Mouse (Mus musculus): Measurements from ENCODE around the gene Exoc3l2.

Gene Exoc3l2

DNA sequence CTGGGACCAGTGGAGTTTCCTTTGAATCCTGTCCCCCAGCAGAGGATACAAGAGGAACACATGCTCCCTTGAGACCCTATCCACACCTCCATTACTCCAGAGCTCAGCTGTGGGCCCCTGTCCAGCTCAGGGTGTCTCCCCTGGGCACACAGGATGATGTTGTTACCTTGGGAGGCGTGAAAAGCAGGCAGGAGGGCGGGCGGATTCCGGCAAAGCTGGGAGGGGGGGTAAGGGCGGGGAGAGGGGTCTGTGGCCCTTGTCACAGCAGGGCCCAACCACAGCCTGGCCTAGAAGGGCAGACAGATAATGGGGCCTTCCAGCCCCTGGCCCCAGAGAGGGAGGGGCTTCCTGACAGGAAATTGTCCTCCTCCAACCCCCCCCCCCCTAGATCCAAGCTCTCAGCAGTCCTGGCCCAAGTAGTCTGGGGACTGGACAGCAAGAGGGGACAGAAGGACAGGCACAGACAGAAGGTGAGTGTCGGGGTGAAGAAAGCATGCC is at the start of gene Exoc3l2:
TSS of gene Exoc3l2 (plus strand) at position 448 of the 498 bp plus-strand sequence.
- DNase-seq = peak; percentile 57

GRCm38 (mm10) chr7:19413525-19413924 is 49.6 kb upstream of the Exoc3l2 start:
- DNase-seq = no peak

GRCm38 (mm10) chr7:19416590-19416989 is 46.5 kb upstream of the Exoc3l2 start:
- DNase-seq = no peak

DNA sequence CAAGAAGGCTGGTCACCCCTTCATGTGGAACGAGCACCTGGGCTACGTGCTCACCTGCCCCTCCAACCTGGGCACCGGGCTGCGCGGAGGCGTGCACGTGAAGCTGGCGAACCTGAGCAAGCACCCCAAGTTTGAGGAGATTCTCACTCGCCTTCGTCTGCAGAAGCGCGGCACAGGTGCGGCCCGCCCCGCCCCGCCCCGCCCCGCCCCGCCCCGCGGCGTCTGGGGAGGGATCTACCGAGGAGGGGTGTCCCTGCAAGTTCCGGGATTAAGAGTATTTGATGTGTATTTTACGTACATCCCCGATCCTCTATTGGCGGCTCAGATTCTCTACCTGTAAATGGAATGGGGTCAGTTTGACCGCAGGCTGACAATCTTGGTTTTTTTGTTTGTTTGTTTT is 43.0 kb upstream of the Exoc3l2 start:
- no peak for DNase-seq

GRCm38 (mm10) chr7:19420821-19421636 is 42.1 kb upstream of the Exoc3l2 start:
- DNase-seq = peak; percentile 93

DNA sequence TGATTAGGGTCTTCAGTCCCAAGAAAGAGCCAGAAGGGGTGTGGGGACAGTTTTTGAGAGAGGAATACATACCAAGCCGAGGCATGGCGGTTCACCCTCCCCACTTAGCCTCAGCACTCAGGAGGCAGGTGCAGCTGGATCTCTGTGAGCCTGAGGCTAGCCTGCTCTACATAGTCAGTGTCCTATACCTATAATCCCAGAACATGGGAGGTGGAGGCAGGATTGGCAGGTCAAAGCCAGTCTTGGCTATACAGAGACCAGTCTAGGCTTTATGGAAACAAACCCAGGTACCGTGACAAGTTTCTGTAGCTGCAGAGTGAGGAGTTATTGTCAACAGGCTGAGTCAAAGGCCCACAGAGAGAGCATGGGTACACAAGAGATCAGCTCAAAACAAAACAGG is 40.0 kb upstream of the Exoc3l2 start:
- no peak for DNase-seq

GRCm38 (mm10) chr7:19424051-19424450 is 39.1 kb upstream of the Exoc3l2 start:
- no peak for DNase-seq

GRCm38 (mm10) chr7:19426349-19426748 is 36.8 kb upstream of the Exoc3l2 start:
- DNase-seq = no peak

- DNase-seq = no peak
Observed at GRCm38 (mm10) chr7:19426888-19427287, 36.2 kb upstream of the Exoc3l2 start.

- no peak for DNase-seq
Observed at GRCm38 (mm10) chr7:19427999-19428650, 35.0 kb upstream of the Exoc3l2 start.

- no peak for DNase-seq
Observed at GRCm38 (mm10) chr7:19429726-19430125, 33.4 kb upstream of the Exoc3l2 start.

GRCm38 (mm10) chr7:19430402-19430801 is 32.7 kb upstream of the Exoc3l2 start:
- no peak for DNase-seq

DNA sequence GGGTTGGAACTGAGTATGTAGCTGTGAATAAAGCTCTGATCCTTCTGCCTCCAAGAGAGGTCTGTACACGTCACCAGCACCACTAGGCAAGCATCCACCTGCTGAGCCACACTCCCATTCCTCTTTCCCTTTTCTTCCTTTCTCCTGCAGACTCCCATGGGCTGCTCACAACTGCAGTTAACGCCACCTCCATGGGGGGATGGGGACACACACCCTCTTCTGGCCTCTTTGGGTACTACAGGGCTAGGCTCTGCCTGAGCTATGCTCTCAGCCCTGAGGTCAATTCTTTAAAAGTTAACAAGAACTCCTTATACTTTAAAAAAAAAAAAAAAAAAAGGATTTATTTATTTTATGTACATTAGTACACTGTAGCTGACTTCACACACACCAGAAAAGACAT is 30.7 kb upstream of the Exoc3l2 start:
- no peak for DNase-seq

DNA sequence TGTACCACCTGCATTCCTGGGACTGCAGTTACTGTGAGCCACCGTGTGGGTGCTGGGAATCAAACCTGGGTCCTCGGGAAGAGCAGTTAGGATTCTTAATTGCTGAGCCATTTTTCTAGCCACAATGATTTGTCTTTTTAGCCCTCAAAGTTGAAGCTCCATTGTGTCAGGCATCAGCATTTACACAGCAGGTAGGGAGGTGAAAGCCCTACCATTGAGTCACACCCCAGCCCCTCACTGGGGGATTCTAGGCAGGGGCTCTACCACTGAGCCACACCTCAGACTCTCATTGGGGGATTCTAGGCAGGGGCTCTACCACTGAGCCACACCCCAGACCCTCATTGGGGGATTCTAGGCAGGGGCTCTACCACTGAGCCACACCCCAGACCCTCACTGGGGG is 26.9 kb upstream of the Exoc3l2 start:
- no peak for DNase-seq

- no peak for DNase-seq
Observed at GRCm38 (mm10) chr7:19437048-19437447, 26.1 kb upstream of the Exoc3l2 start.

DNA sequence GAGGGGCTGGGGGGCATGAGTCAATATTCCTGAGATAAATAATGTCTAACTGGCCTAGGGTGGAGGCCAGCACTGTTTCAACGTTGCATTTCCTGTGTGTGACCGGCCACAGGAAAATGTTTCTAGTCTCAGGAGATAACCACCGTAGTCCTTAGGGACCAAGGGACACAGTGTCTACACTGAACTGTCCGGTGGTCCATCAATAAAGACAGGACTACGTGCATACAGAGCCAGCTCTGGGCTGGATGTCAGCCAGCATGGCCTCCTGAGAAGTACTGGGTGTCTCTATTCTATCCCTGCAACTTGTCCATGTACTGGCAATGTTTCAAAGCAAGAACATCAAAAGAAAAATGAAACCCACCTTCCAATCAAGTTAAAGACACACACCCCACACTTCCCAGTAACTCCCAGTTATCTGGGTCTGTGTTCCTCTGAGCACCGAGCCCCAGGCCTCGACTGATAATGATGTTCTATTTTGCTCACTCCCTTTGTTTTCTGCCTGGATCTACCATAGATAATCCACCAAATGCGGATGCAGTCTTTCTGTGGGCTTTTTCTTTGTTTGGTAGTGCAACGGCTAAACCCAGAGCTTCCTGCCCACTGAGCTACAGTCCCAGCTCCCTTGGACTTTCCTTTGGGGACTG is 21.6 kb upstream of the Exoc3l2 start:
- no peak for DNase-seq

DNA sequence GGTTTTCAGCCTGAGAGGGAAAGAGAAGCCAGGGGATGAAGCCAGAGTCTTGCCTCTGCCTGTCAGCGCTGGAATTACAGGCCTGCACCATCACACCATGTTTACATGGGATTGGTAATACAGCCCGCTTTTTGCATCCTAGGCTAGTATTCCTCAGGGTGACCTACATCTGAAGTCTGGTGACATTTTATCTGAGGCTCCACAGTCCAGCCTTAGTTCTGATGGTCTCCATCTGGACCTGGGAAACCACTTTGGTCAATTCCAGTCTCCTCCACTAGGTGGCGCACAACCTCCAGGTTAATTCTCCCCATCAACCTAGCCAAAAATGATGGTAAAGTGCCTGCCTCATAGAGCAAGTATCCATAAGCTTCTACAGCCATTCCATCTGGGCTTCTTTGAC is 19.8 kb upstream of the Exoc3l2 start:
- DNase-seq = peak; percentile 93

GRCm38 (mm10) chr7:19444801-19445200 is 18.3 kb upstream of the Exoc3l2 start:
- no peak for DNase-seq

GRCm38 (mm10) chr7:19447689-19448088 is 15.4 kb upstream of the Exoc3l2 start:
- no peak for DNase-seq

GRCm38 (mm10) chr7:19449165-19449564 is 14.0 kb upstream of the Exoc3l2 start:
- DNase-seq = no peak

DNA sequence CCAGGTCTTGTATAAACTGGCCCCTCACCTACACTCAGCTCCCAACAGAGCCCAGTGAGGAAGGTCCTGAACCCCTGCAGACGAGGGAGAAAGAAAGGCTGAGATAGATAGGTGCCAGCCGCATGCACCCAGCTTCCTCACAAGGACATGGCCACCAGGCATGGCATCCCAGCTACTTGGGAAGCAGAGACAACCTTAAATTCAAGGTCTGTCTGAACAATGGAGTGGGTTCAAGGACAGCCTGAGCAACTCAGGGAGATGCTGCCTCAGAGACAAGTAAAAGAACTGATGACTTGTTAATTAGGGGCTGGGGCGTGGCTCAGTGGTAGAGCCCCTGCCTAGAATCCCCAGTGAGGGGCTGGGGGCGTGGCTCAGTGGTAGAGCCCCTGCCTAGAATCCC is 7.9 kb upstream of the Exoc3l2 start:
- no peak for DNase-seq

DNA sequence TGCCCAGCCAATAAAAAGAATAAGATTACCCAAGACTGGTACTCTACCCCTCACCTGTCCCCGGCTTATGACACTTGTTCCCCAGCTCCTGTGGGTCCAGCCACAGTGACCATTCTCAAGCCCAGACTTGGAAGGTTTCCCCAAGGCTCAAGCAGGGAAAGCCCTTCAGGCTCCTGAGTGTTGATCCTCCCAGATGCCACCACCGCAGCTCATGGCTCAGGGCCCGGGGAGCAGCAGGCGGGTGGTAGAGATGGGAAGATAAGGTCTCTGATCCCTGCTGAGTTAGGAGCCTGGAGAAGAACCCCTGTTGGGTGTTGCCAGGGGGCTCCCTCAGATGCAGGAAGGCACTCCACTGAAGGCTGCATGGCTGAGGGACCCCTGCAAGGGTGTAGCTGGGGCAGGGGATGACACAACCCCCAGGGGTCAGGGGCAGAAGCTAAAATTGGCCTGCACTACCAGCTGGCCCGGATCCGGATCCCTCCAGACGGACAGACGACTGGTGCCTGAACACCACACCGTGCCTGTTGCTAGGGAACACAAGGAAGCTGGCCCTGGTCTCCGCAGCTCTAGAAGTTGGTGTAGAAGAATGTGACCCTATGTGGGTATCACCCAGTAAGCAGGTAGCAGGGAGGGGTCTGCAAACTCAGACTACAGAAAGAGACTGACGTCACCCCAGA is 7.2 kb upstream of the Exoc3l2 start:
- DNase-seq = peak; percentile 29

DNA sequence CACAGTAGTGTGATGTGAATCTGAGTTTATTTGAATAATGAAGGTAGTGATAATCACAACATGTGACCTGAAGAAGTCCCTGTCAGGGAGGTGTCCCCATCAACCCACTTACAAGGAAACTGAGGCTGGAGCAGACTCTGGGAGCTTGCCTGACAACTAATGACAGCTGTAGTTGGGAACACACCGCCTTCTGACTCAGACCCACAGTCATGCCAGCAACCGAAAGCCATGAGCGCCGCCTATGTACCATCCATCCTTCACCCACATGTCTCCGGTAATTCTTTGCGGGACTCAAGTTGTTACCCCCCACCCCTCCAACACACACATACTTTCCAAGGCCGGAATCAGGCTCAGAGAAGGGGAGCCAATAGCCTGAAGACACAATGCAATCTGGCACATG is 6.5 kb upstream of the Exoc3l2 start:
- DNase-seq = no peak
